Mouse (Mus musculus) cerebral cortex, adult 2 months (tissue): ENCODE data around the gene Espn.

ENCODE experiments used
- WGBS: fragments of 180-500 bp; shearing (Covaris S2); methylation state at CpG from one replicate; pipeline ENCODE4 v1.1.7; 2018; 5-methylcytosine and 5-hydroxymethylcytosine counted together

Gene Espn

DNA sequence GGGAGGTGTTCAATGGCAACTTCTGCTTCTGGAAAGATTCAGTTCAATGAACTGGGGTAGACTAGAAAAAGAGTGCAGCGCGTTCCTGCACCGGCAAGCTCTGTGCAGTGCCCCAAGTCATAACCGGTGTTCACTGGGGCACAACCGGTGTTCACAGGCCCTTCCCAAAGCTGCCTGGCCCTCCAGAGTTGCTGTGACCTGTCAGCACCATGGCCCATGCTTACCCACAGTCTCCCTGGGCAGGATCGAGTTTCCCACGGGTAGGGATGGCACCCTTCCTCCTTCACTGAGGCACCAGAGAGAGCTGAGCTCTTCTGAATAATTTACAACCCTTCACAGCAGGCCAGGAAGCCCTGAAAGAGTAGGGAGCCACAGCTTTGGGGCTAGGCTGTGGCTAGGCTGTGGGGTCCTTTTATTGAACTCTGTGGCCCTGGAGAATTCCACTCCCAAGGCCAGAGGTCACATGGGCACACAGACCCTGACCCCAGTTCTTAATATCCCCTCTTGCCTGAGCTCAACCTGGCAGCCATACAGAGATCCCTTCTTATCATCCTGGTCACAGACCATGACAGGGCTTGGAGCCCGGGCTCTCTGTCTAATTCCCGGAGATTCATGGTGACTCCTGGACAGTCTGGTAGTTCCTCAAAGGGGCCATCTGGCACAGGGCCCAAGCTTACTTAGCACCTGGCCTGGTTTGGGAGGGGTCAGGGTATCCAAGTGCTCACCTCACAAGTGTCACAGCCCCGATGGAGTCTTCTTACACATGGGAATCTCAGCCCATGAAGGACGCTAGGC, 5.9 kb downstream of the Espn start:
- 82% methylated on average over 11 of the region's 11 CpGs for WGBS

DNA sequence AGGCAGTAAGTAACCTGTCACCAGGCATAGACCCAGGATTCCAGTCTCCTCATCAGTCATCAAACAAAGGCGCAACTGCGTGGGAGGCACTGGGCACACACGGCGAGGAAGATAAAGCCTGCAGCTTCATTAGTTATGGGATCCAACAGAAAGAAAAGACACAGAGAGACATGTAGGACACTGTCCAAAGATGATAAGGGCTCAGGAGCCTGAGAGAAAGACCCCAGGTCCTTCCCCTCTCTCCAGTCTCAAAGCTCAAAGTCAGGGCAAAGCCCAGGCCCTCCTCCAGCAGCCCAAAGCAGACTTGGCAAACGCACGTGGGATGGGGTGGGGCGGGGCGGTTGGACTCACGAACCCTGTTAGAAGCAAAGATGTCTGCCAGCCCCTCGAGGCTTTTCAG, 6.7 kb downstream of the Espn start:
- 65% methylated on average over 10 of the region's 10 CpGs for WGBS

DNA sequence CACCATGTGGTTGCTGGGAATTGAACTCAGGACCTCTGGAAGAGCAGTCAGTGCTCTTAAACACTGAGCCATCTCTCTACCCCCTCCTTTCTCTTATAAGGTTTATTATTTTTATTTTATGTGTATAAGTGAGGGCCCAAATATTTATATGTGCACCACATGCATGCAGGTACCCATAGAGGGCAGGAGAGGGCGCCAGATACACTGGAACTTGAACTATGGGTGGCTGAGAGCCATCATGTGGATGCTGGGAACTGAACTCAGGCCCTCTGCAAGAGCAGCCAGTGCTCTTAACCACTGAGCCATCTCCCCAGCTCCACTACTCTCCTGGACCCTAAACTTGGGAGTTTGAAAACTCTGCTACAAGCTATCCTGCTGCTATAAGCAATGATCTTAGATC, 8.5 kb downstream of the Espn start:
- 47% methylated on average over 1 of the region's 1 CpGs for WGBS

DNA sequence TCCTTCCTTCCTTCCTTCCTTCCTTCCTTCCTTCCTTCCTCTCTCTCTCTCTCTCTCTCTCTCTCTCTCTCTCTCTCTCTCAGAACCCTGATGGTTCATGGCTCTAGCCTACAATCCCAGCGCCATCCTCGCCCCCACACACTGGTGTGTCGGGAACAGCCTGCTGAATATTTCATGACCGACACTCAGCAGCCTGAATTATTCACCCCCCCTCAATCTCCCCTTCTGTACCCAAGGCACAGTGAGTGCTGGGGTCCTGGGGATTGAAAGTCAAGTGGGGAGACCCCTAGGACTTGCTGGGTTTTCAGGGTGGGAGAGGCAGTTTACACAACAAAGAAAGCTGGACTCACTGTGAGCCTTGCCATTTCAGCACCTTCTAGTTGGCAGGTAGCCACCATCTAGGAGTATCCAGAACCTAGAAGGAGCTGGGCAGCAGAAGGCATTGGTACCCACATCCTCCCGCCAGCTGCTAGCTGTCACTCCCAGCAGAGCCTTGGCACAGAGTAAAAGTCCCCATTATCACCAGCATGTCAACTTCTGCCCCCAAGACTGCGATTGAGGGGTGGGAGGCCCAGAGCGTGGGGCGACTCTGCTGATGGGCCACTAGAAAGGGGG, 10.5 kb downstream of the Espn start:
- 43% methylated on average over 8 of the region's 8 CpGs for WGBS

DNA sequence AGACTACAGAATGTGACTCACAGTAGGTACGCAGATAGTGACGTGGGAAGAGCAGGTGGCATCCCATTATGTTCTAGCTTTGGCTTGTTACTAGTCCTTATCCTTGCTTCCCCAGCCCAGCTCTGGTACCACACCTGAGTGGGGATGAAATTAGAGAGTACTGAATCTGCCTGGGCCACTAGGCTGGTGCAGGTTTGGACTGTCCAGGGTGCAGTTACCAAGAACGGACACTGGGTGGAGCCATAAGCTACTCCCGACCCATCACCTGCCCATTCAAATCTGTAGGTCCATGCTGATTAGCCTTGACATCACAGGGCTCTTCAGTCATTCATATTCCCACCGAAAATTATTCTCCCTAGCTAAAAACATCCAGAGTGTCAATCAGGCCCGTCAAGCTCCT, 11.7 kb downstream of the Espn start:
- 30% methylated on average over 6 of the region's 6 CpGs for WGBS

DNA sequence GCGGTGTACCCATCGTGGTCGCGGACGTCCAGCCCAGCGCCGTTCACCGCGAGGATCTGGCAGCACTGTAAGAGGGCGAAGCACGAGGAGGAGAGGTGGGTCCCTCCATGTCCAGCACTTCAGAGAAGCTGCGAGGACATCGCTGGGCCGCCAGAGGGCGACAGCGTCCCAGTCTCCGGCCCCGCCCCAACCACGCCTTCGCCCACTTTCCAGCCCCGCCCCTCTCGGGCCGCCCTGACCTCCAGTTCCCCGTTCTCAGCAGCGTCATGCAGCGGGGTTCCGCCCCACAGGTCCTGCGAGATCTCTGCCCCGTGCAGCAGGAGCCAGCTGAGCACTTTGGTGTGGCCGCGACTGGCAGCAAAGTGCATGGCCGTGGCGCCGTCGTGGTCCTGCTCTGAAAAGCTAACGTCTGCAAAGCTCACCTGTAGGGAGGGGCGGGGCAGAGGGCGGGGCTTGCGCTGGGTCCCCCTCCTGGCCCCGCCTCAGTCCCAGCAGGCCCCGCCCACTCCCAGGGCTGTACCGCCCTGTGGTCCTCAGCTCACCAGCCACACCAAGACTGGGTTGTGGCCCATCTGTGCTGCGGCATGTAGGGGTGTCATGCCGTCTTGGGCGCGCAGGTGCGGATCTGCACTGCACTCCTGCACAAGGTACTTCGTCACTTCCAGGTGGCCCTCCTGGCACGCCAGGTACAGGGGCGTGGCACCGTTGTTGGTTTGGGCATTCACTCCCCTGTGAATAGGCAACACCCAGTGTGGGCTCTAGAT, 13.5 kb downstream of the Espn start:
- WGBS = 3% methylated on average over 50 of the region's 51 CpGs

DNA sequence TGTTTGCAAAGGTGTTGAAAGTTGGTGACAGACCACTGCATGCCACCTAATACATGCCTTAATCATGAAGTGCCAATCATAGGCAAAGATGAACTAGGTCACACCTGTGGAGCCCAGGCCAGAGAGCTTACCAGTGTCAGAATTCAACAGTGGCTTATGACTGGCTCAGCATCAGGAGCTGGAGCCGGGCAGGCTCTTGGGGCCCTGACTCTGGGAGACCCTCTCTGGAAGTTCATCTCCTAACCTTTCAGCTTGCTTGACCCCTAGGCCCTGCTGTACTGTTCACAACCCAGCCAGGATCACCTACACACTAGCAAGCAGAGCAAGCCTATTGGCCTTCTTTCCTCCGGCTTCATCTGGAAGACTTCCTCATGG, 15.3 kb downstream of the Espn start:
- 96% methylated on average over 2 of the region's 2 CpGs for WGBS

DNA sequence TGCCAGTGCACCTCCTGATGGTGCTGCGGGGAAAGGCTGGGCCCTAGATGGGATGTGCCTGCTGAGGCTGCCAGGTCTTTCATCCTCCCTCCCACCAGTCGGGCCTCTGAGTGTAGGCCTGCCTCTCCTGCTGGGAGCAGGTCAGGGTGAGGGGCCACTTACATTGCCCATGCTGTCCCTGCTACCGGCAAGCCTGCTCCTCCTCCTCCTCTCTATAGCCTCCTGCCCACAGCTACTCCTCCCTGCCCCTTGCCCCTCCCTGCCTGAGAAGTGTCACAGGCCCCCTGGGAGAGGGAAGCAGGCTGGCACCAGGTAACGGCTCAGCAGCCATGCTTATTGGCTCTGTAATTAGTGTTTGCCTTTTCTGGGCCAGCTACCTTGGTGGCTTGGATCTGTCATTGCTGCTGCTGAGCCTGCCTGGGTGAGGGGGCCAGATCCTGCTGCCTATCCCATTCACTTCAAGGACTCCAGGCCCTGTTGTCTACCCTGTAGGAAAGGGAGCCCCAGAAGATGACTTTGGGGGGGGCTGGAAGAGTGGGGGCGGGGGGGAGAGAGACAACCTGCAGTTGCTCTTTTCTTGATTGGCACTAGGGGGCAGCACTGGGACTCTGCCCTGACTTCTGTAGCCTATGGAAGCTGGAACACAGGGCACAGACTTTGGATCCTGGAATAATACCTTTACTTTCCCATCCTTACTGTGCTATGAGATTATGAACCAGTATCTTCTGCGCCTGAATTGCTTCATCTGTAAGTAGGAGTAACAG, 15.9 kb downstream of the Espn start:
- 58% methylated on average over 6 of the region's 6 CpGs for WGBS

DNA sequence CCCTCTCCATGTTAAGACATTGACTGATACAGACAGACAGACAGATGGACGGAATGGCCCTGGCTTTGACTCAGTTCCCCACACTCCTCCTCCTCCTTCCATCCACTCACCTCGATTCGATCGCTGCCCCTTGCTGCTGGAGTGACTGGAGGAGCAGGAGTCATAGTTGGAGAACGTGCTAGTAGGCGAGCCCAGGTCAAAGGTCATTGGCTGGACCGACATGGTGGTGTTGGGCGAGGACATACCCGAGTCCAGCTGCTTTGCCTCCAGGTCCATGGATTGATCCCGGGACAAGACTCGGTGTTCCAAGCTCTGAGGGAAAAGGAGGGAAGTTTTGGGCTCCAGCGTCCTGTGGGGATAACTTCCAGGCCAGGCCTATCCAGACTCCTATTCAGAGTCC, 16.8 kb downstream of the Espn start:
- 93% methylated on average over 12 of the region's 12 CpGs for WGBS

DNA sequence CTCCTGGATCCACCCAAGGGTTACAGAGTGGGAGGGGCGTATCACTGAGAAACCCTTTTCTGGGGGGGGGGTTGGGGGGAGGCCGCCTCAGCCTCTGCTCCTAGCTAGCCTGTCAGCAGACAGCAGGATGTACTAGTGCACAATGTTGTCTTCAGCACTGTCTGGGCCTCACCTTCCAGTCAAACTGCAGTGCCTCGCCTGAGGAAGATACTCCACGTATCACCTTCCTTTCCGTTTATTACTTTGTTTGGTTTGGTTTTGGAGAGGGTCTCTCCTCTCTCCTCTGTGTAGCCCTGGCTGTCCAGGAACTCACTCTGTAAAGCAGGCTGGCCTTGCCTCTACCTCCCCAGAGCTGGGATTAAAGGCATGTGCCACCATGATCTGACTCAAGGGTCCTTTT, 19.0 kb downstream of the Espn start:
- 82% methylated on average over 5 of the region's 5 CpGs for WGBS

DNA sequence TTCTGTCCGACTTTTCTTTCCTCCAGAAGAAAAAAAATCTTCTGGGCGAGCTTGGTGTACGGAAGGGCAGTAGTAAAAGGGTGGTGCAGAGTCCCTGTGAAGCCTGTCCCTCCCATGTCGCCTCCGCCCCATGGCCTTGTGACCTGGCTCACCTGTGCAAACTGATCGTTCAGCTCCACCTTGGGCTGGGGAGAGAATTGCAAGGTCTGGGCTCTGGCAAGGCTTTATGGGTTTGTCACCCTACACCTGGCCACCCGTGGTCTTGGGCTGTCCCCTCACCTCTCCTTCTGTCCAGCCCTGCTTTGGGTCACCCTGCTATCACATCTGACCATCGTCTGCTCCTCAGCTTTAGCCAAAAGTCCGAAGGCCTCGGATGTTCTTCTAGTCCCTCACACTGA, 19.4 kb downstream of the Espn start:
- 67% methylated on average over 10 of the region's 10 CpGs for WGBS

DNA sequence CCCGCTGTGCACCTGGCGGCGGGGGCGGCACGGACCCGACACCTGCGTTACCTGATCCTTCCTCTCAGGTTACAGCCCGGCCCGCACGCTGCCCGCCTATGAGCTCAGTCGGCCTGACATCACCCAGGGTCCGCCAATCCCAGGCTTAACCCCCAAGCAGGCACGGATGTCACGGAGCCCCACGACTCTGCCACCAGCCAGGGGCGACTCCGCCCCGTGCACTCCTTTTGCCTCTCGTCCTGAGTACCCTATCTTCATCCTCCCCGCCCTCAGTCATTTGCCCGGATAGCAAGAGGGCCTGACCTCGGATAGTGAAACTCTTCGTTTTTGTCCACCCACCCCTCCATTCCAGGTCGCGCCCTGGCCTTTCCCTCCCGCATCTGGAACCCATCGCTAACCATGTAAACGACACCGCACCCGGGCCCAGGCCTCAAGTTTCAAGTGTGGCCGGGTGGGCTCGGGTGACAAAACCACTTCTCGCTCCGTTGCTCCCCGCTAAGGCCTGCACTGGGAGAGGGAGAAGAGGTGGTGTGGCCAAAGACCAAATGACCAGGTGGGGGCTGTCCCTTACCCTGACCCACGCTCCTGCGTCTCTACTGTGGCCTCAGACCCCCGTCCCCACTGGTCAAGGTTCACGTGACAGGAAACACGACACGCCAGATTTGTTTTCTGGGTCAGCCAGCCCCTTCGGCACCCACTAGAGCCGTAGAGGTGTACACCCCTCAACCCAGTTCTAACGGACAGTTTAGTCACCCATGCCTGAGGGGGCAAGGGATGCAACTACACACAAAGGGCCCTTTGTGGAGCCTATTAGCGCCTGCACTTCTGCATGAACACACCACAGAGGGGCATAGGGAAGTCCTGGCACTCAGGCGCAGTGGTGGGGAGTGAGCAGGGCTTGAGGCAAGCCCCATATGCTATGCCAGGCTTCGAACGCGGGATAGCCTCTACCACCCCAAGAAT, 20.1 kb downstream of the Espn start:
- 19% methylated on average over 50 of the region's 50 CpGs for WGBS

DNA sequence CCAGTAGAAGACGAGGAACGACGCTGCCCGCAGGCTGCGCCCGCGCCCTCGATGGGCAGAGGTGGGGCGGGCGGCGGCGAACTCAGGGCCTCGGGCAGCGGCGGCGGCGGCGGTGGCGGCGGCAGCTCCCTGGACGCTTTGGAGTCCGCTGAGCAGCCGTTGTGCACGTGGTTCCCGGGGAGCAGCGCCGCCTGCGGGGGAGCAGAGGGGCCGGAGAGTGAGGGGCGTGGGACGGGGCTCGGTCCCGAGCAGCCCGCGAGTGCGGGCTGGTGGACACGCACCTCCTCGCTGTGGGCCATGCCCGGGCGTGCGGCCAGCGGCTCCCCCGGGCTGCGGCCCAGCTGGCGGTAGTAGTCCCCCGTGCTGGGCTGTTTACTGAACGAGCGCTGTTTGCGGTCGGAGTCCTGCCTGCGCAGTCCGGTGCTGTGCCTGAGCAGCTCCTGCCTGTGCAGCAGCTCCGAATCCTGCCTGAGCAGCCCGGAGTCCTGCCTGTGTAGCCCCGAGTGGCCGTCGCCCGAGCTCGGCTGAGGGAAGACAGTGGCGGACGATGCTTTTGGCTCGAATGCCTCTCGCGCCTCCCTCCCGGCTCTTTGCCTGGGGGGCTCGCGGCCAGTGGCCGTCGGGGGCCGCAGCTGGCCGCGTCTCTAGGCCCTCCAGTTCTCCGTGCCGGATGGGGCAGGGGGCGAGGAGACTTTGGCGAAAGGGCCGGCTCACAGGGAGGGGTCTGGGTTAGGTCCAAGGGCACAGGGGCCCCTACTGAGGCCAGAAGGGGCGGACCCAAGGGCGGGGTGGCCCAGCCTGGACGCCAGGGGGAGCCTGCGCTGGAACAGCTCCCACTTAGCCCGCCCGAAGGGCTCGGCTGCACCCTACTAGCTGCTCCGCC, 21.2 kb downstream of the Espn start:
- WGBS = 1% methylated on average over 84 of the region's 85 CpGs

DNA sequence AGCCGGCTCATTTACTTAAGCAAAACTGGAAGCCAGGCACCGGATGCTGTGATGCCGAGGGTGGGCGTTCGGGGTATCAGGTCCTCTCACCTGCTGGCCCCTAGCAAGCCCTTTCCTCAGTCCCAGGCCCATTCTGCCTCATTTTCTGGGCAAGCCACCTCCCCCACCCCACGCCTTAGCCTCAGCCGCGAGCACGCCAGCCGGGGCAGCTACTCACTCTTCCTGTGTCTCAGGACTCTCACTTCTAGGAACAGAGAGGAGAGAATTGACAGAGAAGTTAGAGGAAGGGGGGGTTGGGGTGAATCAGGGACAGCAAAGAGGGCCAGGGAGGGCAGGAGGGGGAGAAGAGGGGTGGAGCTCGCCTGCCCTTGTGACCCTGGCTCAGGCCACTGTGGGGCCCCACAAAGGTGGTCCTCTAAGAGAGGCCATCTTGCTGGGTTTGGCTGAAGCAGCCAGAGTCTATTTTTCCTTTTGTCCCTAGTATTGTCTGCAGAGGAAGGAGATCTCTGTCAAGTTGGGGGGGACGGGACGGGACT, 22.7 kb downstream of the Espn start:
- 57% methylated on average over 13 of the region's 13 CpGs for WGBS

DNA sequence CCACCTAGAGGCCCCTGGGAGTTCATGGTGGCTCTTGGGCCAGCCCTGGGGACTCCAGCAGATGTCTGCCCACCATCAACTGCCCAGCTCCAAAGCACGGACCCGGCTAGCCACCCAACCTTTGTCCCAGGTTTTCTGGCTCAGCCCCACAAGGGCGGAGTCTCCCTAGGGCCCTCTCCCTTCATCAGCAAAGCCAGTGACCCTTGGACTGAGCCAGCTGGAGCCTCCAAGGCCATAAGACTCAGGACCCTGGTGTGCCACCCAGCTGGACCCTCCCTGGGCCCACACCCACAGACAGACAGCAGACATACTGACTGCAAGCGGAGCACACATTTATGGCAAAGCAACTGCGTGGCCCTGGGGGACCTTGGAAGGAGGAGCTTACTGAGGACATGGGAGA, 23.4 kb downstream of the Espn start:
- WGBS = 74% methylated on average over 5 of the region's 5 CpGs

DNA sequence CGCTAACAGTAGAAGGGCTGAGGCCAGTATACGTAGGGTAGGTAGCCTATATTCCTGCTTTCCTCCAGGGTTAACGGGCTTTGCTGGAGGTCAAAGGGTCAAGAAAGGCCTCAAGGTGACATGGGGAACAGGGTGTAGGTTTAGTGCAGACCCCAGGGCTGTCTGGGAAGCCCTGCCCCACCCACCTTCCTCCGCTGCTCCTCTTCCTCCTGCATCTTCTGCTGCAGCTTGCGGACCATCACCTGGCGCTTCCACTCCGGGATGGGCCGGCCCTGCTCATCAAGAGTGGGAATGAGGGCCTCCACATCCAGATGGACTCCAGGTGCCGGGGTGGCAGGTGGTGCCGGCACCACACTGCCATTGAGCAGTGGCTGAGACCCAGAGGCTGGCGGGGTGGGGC, 24.3 kb downstream of the Espn start:
- 89% methylated on average over 11 of the region's 11 CpGs for WGBS

DNA sequence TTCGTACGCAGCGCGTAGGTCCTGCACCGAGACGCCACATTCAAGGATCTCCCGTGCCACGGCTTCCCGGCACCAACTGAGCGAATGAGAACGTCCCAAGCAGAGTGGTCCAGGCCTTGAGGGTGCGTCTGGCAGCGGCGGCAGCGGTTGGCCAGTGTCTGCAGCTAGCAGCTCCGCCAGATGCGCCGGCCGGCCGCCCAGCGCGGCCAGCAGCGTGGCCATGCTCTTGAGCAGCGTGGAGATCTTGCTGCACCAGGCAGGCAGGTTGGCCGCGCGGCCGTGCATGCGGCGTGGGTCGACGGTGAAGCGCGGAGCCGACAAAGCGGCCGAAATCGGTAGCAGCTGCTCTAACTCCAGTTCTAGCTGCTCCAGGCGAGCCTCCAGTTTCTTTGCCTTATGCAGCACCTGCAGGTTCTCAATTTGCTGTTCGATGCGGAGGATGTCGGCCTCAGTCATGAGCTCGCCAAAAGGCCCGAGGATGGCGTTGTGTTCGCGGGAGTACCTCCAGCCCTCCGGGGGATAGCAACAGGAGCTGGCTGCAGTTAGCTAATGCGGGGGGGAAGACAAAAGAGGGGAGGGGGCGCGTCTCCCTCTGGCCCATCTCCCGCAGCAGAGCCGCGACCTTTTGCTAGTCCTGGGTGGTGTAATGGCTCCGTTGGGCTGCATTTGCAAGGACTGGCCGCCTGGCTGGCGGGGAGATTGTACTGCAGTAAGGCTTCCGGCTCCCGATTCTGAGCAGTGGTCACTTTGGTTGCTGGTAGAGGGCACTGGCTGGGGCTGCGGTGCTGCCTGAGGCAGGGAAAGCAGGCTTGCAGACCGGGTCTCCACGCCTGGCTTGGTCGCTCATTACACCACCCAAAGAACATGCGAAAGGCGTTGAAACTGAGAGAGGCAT, 25.9 kb downstream of the Espn start:
- 16% methylated on average over 65 of the region's 65 CpGs for WGBS

DNA sequence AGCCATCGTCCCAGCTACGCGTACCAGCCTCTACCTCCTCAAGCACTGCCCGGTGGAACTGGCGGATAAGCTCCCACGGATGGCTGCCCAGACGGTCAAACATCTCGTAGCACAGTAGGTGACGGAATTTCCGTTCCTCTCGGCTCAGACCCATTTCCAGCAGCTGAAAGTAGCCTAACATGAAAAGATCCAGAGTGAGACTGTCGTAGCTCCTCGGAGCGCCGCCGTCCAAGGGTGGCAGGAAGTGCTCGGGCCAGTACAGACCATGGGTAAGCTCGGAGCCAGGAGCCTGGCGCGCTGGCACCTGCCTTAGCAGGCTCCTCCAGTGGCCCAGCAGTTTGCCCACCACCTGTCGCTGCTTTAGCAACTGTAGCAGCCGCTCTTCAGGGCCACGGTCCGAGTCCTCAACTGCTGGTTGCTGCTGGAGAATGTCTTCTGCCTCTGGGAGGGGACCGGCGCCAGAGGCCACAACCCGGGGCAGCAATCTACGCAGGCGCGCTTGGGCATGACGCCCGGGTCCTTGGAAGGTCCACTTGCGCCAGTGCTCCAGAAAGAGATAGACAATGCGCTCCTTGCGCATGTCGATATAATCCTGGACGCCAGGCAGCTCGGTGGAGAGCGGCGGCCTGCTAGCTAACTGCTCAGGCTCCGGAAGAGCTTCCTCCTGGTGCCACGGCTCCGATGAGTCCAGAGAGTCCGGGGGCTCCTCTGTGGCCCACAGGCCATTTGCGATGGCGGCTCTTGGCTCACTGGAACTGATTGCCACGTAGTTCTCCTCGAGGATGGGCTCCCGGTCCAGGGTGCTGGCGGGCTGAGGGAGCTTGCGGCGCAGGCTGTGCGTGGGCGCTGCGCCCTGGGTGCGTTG, 26.8 kb downstream of the Espn start:
- WGBS = 2% methylated on average over 56 of the region's 56 CpGs
